In the genomic region with DNA sequence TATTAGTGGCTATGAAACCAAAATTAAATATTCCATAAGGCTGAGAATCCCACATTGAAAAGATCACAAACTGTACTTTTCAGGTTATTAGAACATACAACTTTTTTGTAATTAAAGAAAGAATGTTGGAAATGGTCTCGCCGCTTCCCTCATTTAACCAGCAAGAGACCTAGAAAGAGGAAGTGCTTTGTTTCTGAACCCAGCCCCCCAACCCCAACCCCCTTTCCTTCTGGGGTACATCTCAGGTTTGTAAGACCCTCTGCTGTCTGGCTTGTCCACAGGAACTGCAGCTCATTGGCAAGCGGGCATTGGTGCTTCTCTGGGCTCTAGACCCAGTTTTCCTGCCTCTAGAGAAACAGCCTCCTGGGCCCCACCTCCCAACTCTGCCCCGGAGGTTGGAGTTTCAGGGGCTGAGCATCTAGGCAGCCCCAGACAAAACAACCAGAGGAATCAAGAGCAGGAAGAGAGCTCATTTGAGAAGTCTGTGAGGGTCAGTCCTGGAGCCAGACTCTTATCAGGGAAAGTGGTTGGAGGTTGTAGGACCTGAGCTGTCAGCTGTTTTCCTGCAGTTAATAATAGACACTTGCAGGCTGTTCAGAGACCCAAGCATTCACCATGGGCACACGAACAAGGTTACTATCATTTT, we compare ENCODE assay signal across 8 mouse cellular contexts. TPM values are rescaled to one million over a fixed set of nuclear protein-coding genes. Genes with fewer than 3 reads are reported as not detected.
DNase-seq lines count a peak whose midpoint lies in the region; ATAC-seq and TF ChIP-seq lines count a peak whose summit lies in the region.

No protein-coding gene starts in this region.

- H3K27ac ChIP-seq in layer of hippocampus, adult 2 months = peak overlapping the region; percentile 75
- H3K27ac ChIP-seq in embryonic facial prominence, embryonic 12.5 days = peak overlapping the region; percentile 55; the same call in 1 of the 2 replicates
- H3K27ac ChIP-seq in limb, embryonic 15.5 days = peak overlapping the region; percentile 67

- H3K4me3 ChIP-seq in layer of hippocampus, adult 2 months = no peak overlapping the region
- H3K4me3 ChIP-seq in embryonic facial prominence, embryonic 12.5 days = no peak overlapping the region
- H3K4me3 ChIP-seq in limb, embryonic 15.5 days = no peak overlapping the region

- H3K9ac ChIP-seq in embryonic facial prominence, embryonic 12.5 days = no peak overlapping the region
- H3K9ac ChIP-seq in limb, embryonic 15.5 days = no peak overlapping the region

- H3K36me3 ChIP-seq in embryonic facial prominence, embryonic 12.5 days = no peaks in the 10 kb centered on the region
- H3K36me3 ChIP-seq in limb, embryonic 15.5 days = peaks cover 9% of the 10 kb centered on the region; the same call in 1 of the 2 replicates

- WGBS in embryonic facial prominence, embryonic 12.5 days = 49% methylated on average over 5 of the region's 5 CpGs
- 45% methylated on average over 5 of the region's 5 CpGs for WGBS in limb, embryonic 15.5 days

- H3K4me2 ChIP-seq in embryonic facial prominence, embryonic 12.5 days (replicated peaks) = no peak overlapping the region
- H3K4me2 ChIP-seq in limb, embryonic 15.5 days = 0 out of 2 replicates have a peak overlapping the region, but pooled peaks have one; percentile 14

- peaks cover 10% of the 10 kb centered on the region for H3K4me1 ChIP-seq in embryonic facial prominence, embryonic 12.5 days
- peaks cover 22% of the 10 kb centered on the region for H3K4me1 ChIP-seq in limb, embryonic 15.5 days

- no peaks in the 10 kb centered on the region for H3K27me3 ChIP-seq in embryonic facial prominence, embryonic 12.5 days
- H3K27me3 ChIP-seq in limb, embryonic 15.5 days = no peaks in the 10 kb centered on the region

- DNase-seq in cerebellum, postnatal 10 days = peak; percentile 55 to 57
- no peak for DNase-seq in cerebellum, adult 9-11 months
- DNase-seq in layer of hippocampus, adult 2 months (ENCODE audit: low spot score in 2 of 2) = no peak
- no peak for DNase-seq in layer of hippocampus, adult 9-10 months (ENCODE audit: low spot score)
- no peak for DNase-seq in urinary bladder, adult 2 months (ENCODE audit: low spot score)
- no peak for DNase-seq in right cerebral cortex, postnatal 25 days

- no peak for ATAC-seq in embryonic facial prominence, embryonic 12.5 days (ENCODE audit: insufficient number of reproducible peaks, insufficient read depth, low FRiP score, low TSS enrichment)
- no peak for ATAC-seq in limb, embryonic 15.5 days (ENCODE audit: insufficient number of reproducible peaks, low FRiP score, low TSS enrichment, low read depth)

- no peaks in the 10 kb centered on the region for H3K9me3 ChIP-seq in embryonic facial prominence, embryonic 12.5 days
- H3K9me3 ChIP-seq in limb, embryonic 15.5 days = no peaks in the 10 kb centered on the region

- no peak for TF ChIP-seq CTCF in layer of hippocampus, adult 2 months (conservative IDR thresholded peaks at IDR 0.05)

RNA-seq across cellular contexts. Expression of a gene that starts 12.8 kb away (rescaled TPM):
- 100 to 1,000 TPM; 239 to 255 TPM for total RNA-seq in layer of hippocampus, adult 2 months (2021)
- polyA plus RNA-seq in embryonic facial prominence, embryonic 12.5 days (2016; fragmentation: Nextera tagmentation; extraction: Ambion mirVana) = 11.6 and 16.2 TPM in 2 replicates
- 317 and 324 TPM in 2 replicates for polyA plus RNA-seq in limb, embryonic 15.5 days (2015; fragmentation: Nextera tagmentation; extraction: Ambion mirVana)
- polyA plus RNA-seq in urinary bladder, adult 2 months (2012; rRNA removed) = 184 and 275 TPM in 2 replicates

Comparison
In these comparisons a context has a peak if more than half of its experiments do, and no peak if none do; other contexts are left out.
1. DNase-seq: peak in cerebellum, postnatal 10 days (2 of 2); none in cerebellum, adult 9-11 months (single experiment), layer of hippocampus, adult 2 months (0 of 2), layer of hippocampus, adult 9-10 months (single experiment), urinary bladder, adult 2 months (single experiment) and right cerebral cortex, postnatal 25 days (single experiment).
2. RNA of a gene that starts 12.8 kb away (polyA plus RNA-seq): 317 to 324 TPM in limb, embryonic 15.5 days and 184 to 275 TPM in urinary bladder, adult 2 months; 11.6 to 16.2 TPM in embryonic facial prominence, embryonic 12.5 days; every median in the first group is over 10 times any median in the second.
3. Peak in every context shown above with its lines, with median percentiles within 50 percentile points of each other: H3K27ac ChIP-seq.